Mouse (Mus musculus) limb, embryonic 10.5 days (tissue): Measurements from ENCODE around the gene Zfand4. TPM values are rescaled to one million over a fixed set of nuclear protein-coding genes. Genes with fewer than 3 reads are reported as not detected.
A peak's percentile ranks its signal among the peaks of the same experiment; 100 is the strongest.

Experiments
- DNase-seq: peaks from one replicate; pipeline ENCODE4 v3.0.0-alpha.2; 2017; ENCODE audit warnings: low spot score
- H3K27ac ChIP-seq: fragments of 300-500 bp; sonication (generic); 2 replicates; pipeline ENCODE4 v1.5.1; 2016; ENCODE audit warnings: mild to moderate bottlenecking
- H3K27me3 ChIP-seq: fragments of 300-500 bp; sonication (generic); 2 replicates; pipeline ENCODE4 v1.6.1; 2016; ENCODE audit warnings: low read depth, mild to moderate bottlenecking; ENCODE audit not compliant: poor library complexity, severe bottlenecking
- H3K36me3 ChIP-seq: fragments of 300-500 bp; sonication (generic); 2 replicates; pipeline ENCODE4 v1.6.1; 2016; ENCODE audit warnings: mild to moderate bottlenecking, moderate library complexity
- H3K4me1 ChIP-seq: fragments of 300-500 bp; sonication (generic); 2 replicates; pipeline ENCODE4 v1.6.1; 2016
- H3K4me3 ChIP-seq: fragments of 300-500 bp; sonication (generic); 2 replicates; pipeline ENCODE4 v1.5.1; 2016; ENCODE audit warnings: mild to moderate bottlenecking, moderate library complexity
- H3K9me3 ChIP-seq: fragments of 300-500 bp; sonication (generic); replicated peaks from 2 replicates; pipeline ENCODE4 v1.6.1; 2016; ENCODE audit warnings: mild to moderate bottlenecking
- WGBS: fragments of 180-500 bp; shearing (Covaris S2); methylation state at CpG from one replicate; pipeline ENCODE4 v1.1.7; 2016; 5-methylcytosine and 5-hydroxymethylcytosine counted together
- polyA plus RNA-seq: library from polyadenylated mRNA; unstranded; fragments of >200 nt; fragmentation: Nextera tagmentation; extraction: Ambion mirVana; gene quantifications from 2 replicates; pipeline ENCODE4 v1.2.1, GENCODE M21; 2016

Gene Zfand4
- polyA plus RNA-seq, 1 experiment from 2014 or later, result 6.3 TPM

GRCm38 (mm10) chr6:116266273-116267109, 2.5 kb downstream of the Zfand4 start:
- Histone ChIP-seq H3K4me1 (peaks cover 13% of the 10 kb centered on the region), H3K27ac (peak overlapping the region; percentile 70), H3K9me3 (no peaks in the 10 kb centered on the region), H3K4me3 (peak overlapping the region; percentile 36), H3K36me3 (peaks cover 17% of the 10 kb centered on the region), H3K27me3 (no peaks in the 10 kb centered on the region)
- 21% methylated on average over 11 of the region's 11 CpGs for WGBS
- DNase-seq, result peak; percentile 59

- Histone ChIP-seq H3K27ac (no peak overlapping the region), H3K36me3 (peaks cover 11% of the 10 kb centered on the region), H3K27me3 (no peaks in the 10 kb centered on the region), H3K4me3 (no peak overlapping the region), H3K4me1 (peaks cover 13% of the 10 kb centered on the region), H3K9me3 (no peaks in the 10 kb centered on the region)
- DNase-seq, result no peak
- 96% methylated on average over 1 of the region's 1 CpGs for WGBS
These were observed 3.0 kb downstream of the Zfand4 start for GRCm38 (mm10) chr6:116267110-116267423.

GRCm38 (mm10) chr6:116275695-116276094, 11.7 kb downstream of the Zfand4 start:
- H3K27ac ChIP-seq, result no peak overlapping the region
- no peaks in the 10 kb centered on the region for H3K4me1 ChIP-seq
- no peaks in the 10 kb centered on the region for H3K27me3 ChIP-seq
- H3K4me3 ChIP-seq, result no peak overlapping the region
- 84% methylated on average over 4 of the region's 4 CpGs for WGBS
- H3K36me3 ChIP-seq, result peaks cover 12% of the 10 kb centered on the region
- H3K9me3 ChIP-seq, result no peaks in the 10 kb centered on the region
- DNase-seq, result no peak

- H3K4me1 ChIP-seq, result no peaks in the 10 kb centered on the region
- peaks cover 15% of the 10 kb centered on the region for H3K36me3 ChIP-seq
- no peaks in the 10 kb centered on the region for H3K27me3 ChIP-seq
- DNase-seq, result no peak
- 82% methylated on average over 5 of the region's 5 CpGs for WGBS
- H3K9me3 ChIP-seq, result no peaks in the 10 kb centered on the region
- H3K4me3 ChIP-seq, result no peak overlapping the region
- no peak overlapping the region for H3K27ac ChIP-seq
These were observed 14.8 kb downstream of the Zfand4 start for GRCm38 (mm10) chr6:116278679-116279317.

GRCm38 (mm10) chr6:116281014-116281413, 17.0 kb downstream of the Zfand4 start:
- WGBS, result 95% methylated on average over 13 of the region's 13 CpGs
- H3K27ac ChIP-seq, result no peak overlapping the region
- no peak for DNase-seq

GRCm38 (mm10) chr6:116282546-116282945, 18.5 kb downstream of the Zfand4 start:
- DNase-seq, result no peak
- WGBS, result 56% methylated on average over 4 of the region's 4 CpGs
- Histone ChIP-seq H3K27ac (no peak overlapping the region), H3K27me3 (no peaks in the 10 kb centered on the region), H3K36me3 (peaks cover 4% of the 10 kb centered on the region; the same call in 1 of the 2 replicates), H3K4me1 (peaks cover 5% of the 10 kb centered on the region; the same call in 1 of the 2 replicates), H3K4me3 (no peak overlapping the region), H3K9me3 (no peaks in the 10 kb centered on the region)

More at GRCm38 (mm10) chr6:116281014-116281413, 17.0 kb downstream of the Zfand4 start:
- Histone ChIP-seq H3K4me3 (no peak overlapping the region), H3K27me3 (no peaks in the 10 kb centered on the region), H3K9me3 (no peaks in the 10 kb centered on the region), H3K36me3 (peaks cover 4% of the 10 kb centered on the region; the same call in 1 of the 2 replicates), H3K4me1 (peaks cover 5% of the 10 kb centered on the region; the same call in 1 of the 2 replicates)

- DNase-seq, result no peak
- H3K9me3 ChIP-seq, result no peaks in the 10 kb centered on the region
- peaks cover 5% of the 10 kb centered on the region; the same call in 1 of the 2 replicates for H3K4me1 ChIP-seq
- no peak overlapping the region for H3K27ac ChIP-seq
- WGBS, result 82% methylated on average over 3 of the region's 3 CpGs
- H3K27me3 ChIP-seq, result no peaks in the 10 kb centered on the region
- no peak overlapping the region for H3K4me3 ChIP-seq
- H3K36me3 ChIP-seq, result peaks cover 4% of the 10 kb centered on the region; the same call in 1 of the 2 replicates
These were observed 19.3 kb downstream of the Zfand4 start for GRCm38 (mm10) chr6:116283280-116283679.

GRCm38 (mm10) chr6:116286321-116286720, 22.3 kb downstream of the Zfand4 start:
- no peak for DNase-seq
- Histone ChIP-seq H3K4me1 (peaks cover 5% of the 10 kb centered on the region; the same call in 1 of the 2 replicates), H3K9me3 (no peaks in the 10 kb centered on the region), H3K4me3 (no peak overlapping the region), H3K36me3 (0 out of 2 replicates have a peak, but pooled peaks cover 2% of the 10 kb centered on the region), H3K27ac (no peak overlapping the region), H3K27me3 (no peaks in the 10 kb centered on the region)
- 89% methylated on average over 4 of the region's 4 CpGs for WGBS

- H3K4me1 ChIP-seq, result peaks cover 5% of the 10 kb centered on the region; the same call in 1 of the 2 replicates
- no peak overlapping the region for H3K27ac ChIP-seq
- 0 out of 2 replicates have a peak, but pooled peaks cover 2% of the 10 kb centered on the region for H3K36me3 ChIP-seq
- no peaks in the 10 kb centered on the region for H3K27me3 ChIP-seq
- WGBS, result 84% methylated on average over 5 of the region's 5 CpGs
- H3K9me3 ChIP-seq, result no peaks in the 10 kb centered on the region
- DNase-seq, result no peak
- H3K4me3 ChIP-seq, result no peak overlapping the region
These were observed 23.0 kb downstream of the Zfand4 start for GRCm38 (mm10) chr6:116286870-116287575.

GRCm38 (mm10) chr6:116311411-116311810, 47.4 kb downstream of the Zfand4 start:
- Histone ChIP-seq H3K36me3 (no peaks in the 10 kb centered on the region), H3K27me3 (no peaks in the 10 kb centered on the region), H3K9me3 (no peaks in the 10 kb centered on the region), H3K27ac (no peak overlapping the region), H3K4me3 (no peak overlapping the region), H3K4me1 (no peaks in the 10 kb centered on the region)
- 86% methylated on average over 2 of the region's 2 CpGs for WGBS
- DNase-seq, result no peak

- no peaks in the 10 kb centered on the region for H3K4me1 ChIP-seq
These were observed 55.2 kb downstream of the Zfand4 start for GRCm38 (mm10) chr6:116319259-116319658.

GRCm38 (mm10) chr6:116326641-116327040, 62.6 kb downstream of the Zfand4 start:
- Histone ChIP-seq H3K36me3 (no peaks in the 10 kb centered on the region), H3K9me3 (no peaks in the 10 kb centered on the region), H3K27ac (no peak overlapping the region), H3K4me3 (no peak overlapping the region), H3K27me3 (no peaks in the 10 kb centered on the region), H3K4me1 (no peaks in the 10 kb centered on the region)
- DNase-seq, result no peak
- WGBS, result 87% methylated on average over 3 of the region's 3 CpGs

More at GRCm38 (mm10) chr6:116319259-116319658, 55.2 kb downstream of the Zfand4 start:
- no peak overlapping the region for H3K27ac ChIP-seq
- H3K9me3 ChIP-seq, result no peaks in the 10 kb centered on the region
- WGBS, result 91% methylated on average over 3 of the region's 3 CpGs
- H3K36me3 ChIP-seq, result no peaks in the 10 kb centered on the region
- DNase-seq, result no peak
- no peak overlapping the region for H3K4me3 ChIP-seq
- H3K27me3 ChIP-seq, result no peaks in the 10 kb centered on the region
